Mouse (Mus musculus): ENCODE data around the gene Tbxa2r.

Tbxa2r gene

DNA sequence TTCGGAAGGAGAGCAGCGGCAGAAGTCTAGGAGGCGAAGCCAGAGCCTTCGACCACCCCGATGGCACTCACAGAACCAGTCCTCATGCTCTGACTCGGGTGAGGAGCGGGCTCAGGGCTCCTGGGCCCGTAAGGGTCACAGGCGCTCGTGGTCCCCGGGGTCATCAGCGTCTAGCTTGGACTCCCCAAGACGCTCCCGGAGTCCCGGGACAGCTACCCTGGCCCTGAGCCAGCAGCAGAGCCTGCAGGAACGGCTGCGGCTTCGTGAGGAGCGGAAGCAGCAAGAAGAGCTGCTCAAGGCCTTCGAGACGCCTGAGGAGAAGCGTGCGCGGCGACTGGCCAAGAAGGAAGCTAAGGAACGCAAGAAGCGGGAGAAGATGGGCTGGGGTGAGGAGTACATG lies 6.1 kb upstream of the Tbxa2r start:
- no peak for DNase-seq

DNA sequence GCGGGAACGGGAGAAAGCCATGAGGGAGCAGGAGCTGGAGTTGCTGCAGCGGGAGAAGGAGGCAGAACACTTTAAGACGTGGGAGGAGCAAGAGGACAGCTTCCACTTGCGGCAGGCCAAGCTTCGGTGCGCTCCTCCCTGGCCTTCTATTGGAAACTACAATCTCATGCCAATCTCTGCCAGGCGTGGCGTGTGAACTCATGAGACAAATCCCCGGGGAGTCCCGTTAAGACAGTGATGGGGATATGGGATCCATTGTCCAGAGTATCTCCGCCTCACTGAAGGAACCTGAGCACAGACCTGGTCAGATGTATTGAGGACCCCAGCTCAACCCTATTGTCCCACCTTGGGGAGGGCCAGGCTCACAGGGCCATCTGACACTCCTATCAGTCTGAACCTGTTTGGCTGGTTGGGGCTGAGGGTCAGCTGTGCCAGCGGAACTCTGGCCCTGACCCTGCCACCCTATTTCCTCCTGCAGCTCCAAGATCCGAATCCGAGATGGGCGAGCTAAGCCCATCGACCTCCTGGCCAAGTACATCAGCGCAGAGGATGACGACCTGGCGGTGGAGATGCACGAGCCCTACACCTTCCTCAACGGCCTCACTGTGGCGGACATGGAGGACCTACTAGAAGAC lies 5.3 kb upstream of the Tbxa2r start:
- DNase-seq: no peak

GRCm38 (mm10) chr10:81323791-81324530 lies 4.6 kb upstream of the Tbxa2r start:
- no peak for DNase-seq

GRCm38 (mm10) chr10:81325176-81325575 lies 3.4 kb upstream of the Tbxa2r start:
- no peak for DNase-seq

- no peak for DNase-seq
Observed at GRCm38 (mm10) chr10:81325781-81326180, 2.8 kb upstream of the Tbxa2r start.

- DNase-seq: no peak
Observed at GRCm38 (mm10) chr10:81326858-81327257, 1.7 kb upstream of the Tbxa2r start.

- DNase-seq: no peak
Observed at GRCm38 (mm10) chr10:81327959-81328358, 572 bp upstream of the Tbxa2r start.

DNA sequence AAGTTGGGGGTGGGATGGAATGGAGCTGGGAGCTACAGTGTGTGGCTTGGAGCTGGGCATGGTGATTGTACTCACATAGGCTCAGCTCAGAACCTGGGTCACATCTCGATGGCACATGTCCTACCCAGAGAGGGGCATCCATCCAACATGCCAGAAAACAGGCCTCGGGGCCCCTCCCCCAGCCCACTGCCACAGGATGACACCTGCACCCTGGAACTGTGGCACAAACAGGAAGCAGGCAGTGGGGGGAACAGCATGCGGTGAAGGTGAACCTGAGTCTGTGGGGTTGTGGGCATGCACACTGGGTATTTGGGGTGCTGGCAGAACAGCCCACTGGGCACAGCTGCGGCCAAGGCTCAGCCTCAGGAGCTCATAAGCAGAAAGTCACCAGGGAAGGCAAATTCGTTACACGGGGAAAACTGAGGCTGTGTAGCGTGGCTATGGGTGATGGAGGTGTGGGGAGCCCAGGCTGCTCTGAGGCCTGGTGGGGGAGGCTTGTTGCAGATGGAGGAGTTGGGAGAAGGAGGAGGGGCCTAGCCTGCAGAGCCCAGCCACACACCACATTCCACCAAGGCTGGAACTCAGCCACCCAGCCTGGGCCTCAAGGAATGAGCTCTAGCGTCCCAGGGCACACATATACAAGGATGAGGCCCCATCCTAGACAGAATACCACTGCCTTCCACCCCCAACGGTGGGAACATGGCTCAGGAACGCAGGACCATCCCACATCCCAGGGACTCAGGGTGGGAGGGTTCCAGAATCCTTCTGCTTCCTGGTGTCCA lies 854 bp downstream of the Tbxa2r start:
- DNase-seq: no peak

DNA sequence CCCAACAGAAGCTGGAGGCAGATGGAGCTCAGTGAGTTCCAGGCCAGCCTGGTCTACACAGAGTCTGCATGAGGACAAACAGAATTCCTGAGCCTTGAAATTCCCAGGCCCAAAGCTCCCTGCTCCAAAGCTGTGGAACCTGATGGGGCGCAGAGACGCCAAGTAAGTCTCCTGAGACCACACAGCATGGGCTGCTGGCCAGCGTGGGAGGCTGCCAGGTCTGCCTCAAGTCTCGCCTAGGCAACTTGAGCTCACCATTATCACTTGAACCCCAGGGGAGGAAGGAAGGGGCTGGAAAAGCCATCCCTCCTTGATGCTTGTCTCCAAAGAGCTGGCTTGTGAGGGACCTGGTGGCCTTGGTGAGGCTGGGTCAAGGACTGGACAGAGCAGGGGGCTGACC lies 1.5 kb downstream of the Tbxa2r start:
- DNase-seq: no peak

GRCm38 (mm10) chr10:81332277-81332676 lies 3.7 kb downstream of the Tbxa2r start:
- no peak for DNase-seq

- no peak for DNase-seq
Observed at GRCm38 (mm10) chr10:81334324-81334723, 5.8 kb downstream of the Tbxa2r start.

GRCm38 (mm10) chr10:81335393-81336340 lies 7.1 kb downstream of the Tbxa2r start:
- DNase-seq: no peak

GRCm38 (mm10) chr10:81336558-81336957 lies 8.0 kb downstream of the Tbxa2r start:
- no peak for DNase-seq

- DNase-seq: no peak
Observed at GRCm38 (mm10) chr10:81340551-81341332, 12.2 kb downstream of the Tbxa2r start.

DNA sequence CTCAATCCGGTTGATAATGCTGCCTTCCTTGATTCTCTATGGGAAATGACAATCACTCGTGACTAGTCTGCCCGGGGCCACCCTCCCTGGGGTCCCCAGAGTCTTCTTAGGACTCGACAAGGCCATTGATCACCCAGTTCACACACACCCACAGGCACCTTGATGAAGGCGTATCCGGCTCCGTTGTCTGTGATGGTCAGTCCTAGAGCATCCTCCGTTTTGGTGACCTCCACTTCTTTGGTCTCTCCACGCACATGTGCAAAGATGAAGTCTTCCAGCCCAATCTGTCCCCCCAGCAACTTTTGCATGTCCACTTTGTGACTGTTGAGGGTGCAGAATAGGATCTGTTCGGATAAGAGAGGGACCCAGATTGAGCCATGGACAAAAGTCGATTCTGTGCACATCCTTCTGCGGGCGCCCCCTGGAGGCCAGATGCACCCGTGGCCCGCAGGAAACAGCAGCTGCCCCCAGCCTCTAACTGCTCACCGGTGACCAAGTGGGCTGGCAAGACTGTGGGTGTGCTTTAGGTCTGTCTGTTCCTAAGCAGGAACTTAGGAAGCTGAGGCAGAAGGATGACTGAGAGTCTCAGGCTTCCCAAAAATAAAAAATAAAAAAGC lies 12.9 kb downstream of the Tbxa2r start:
- peak; percentile 54 for DNase-seq

DNA sequence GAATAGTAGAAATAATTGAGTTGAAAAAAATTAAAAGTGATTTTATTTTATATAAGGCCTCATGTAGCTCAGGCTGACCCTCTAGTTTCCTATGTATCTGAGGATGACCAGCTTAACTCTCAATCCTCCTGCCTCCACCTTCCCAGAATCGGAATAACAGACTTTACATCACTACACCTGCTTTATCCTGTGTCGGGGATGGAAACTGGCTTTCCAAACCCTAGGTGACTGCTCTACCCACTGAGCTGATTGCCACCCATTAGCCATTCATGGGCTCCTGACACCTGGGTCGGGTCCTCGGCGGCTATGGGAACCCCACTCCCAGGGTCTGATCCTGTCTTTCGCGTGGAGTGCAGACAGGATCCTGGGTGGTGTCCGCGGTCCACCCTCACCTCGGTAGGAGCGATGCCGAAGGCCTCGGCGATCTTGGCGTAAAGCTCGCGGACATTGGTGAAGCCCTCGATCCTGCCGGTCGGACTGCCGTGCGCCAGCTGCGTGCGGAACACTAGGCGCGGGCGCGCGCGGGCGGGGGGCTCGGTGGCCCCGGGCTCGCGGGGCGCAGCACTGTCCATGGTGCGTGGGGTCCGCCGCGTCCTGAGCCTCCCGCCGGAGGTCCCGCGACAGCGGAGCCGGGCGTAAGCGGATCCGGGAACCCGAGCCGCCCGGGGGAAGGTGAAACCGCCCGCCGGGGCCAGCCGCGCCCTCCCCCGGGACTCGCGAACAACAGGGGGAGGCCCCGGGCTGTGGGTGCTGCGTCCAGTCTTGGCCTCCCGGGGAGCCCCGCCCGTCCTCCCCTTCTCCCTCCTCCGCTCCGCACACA lies 14.4 kb downstream of the Tbxa2r start, which contains the start of gene Gipc3:
Gipc3 (minus strand) TSS at position 581 of the 820 bp plus-strand sequence.
- no peak for DNase-seq

- no peak for DNase-seq
Observed at GRCm38 (mm10) chr10:81344421-81345161, 16.1 kb downstream of the Tbxa2r start.

DNA sequence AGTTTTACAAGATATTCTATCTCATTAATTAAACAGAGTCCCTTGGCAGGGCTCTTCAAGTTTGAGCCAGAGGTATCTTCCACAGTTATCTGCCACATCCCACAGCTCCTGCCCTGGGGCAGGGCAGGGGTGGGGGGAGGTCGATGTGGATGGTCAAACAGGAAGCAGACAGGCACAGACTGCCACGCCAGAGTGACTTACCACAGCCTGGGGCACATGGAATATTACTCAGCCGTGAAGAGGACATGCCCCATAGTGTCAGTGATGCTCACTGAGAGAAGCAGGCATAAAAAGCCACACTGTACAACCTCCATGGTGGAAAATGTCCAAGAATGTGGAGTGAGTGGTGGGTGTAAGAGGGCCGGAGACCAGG lies 16.6 kb downstream of the Tbxa2r start:
- DNase-seq: no peak

- DNase-seq: no peak
Observed at GRCm38 (mm10) chr10:81346453-81347067, 18.0 kb downstream of the Tbxa2r start.
